Comparison of ENCODE assay signal across 10 mouse cellular contexts in genomic region chr5:139797473-139798167, GRCm38 (mm10). TPM values are rescaled to one million over a fixed set of nuclear protein-coding genes. Genes with fewer than 3 reads are reported as not detected.
DNase-seq lines count a peak whose midpoint lies in the region; ATAC-seq and TF ChIP-seq lines count a peak whose summit lies in the region.
"Had no signal": no experiment of that assay in that cellular context is flagged by ENCODE, and none has a peak within 500 bp of the region (broad histone marks: within the 10 kb centered on the region; RNA-seq: fewer than 3 reads in every experiment).

No protein-coding gene starts in this region.

- intact Hi-C loops in heart, postnatal 14 days (cut with DNase I) = loop anchor here (2.0 kb wide), 1 partner anchor 19 kb away; no protein-coding TSS in a partner anchor

- H3K9me3 ChIP-seq in forebrain, embryonic 16.5 days (ENCODE audit: control insufficient read depth, low read length) = no peaks in the 10 kb centered on the region
- no peaks in the 10 kb centered on the region for H3K9me3 ChIP-seq in liver, postnatal 0 days (ENCODE audit: low read length)

- TF ChIP-seq EP300 in liver, postnatal 0 days (IDR thresholded peaks at IDR 0.05; ENCODE audit: low read depth) = no peak

- peak overlapping the region; percentile 79 for H3K4me2 ChIP-seq in forebrain, embryonic 16.5 days (ENCODE audit: low read length)
- H3K4me2 ChIP-seq in liver, postnatal 0 days (ENCODE audit: low read depth, low read length) = peak overlapping the region; percentile 48

- H3K36me3 ChIP-seq in forebrain, embryonic 16.5 days (ENCODE audit: control insufficient read depth, insufficient read depth) = peaks cover 3% of the 10 kb centered on the region; the same call in 1 of the 2 replicates
- H3K36me3 ChIP-seq in liver, postnatal 0 days (replicated peaks; ENCODE audit: insufficient read depth, low read length) = peaks cover 61% of the 10 kb centered on the region

- H3K4me1 ChIP-seq in forebrain, embryonic 16.5 days (replicated peaks; ENCODE audit: control insufficient read depth, insufficient read depth, low read length) = peaks cover 40% of the 10 kb centered on the region
- H3K4me1 ChIP-seq in liver, postnatal 0 days (ENCODE audit: insufficient read depth) = peaks cover 54% of the 10 kb centered on the region

- peak; percentile 75 for DNase-seq in 3134 (ENCODE audit: extremely low read depth, insufficient read length, low spot score)
- peak; percentile 63 for DNase-seq in cerebellum, adult 11-12 months
- peak; percentile 88 to 94 for DNase-seq in heart, postnatal 14 days
- peak; percentile 83 to 89 for DNase-seq in layer of hippocampus, adult 18-20 months (ENCODE audit: low spot score in 2 of 2)
- DNase-seq in liver, postnatal 0 days = peak; percentile 38
- DNase-seq in ovary, postnatal 10 days (ENCODE audit: low spot score) = peak; percentile 61
- DNase-seq in thymus, adult 18-20 months = no peak

- no peak for TF ChIP-seq CTCF in liver, postnatal 0 days (IDR thresholded peaks at IDR 0.05; ENCODE audit: low read depth)

- H3K9ac ChIP-seq in forebrain, embryonic 16.5 days (replicated peaks; ENCODE audit: low read depth, low read length) = peak overlapping the region; percentile 68
- no peak overlapping the region; the same call in 1 of the 2 replicates for H3K9ac ChIP-seq in liver, postnatal 0 days (replicated peaks)

- peak overlapping the region; percentile 93 for H3K27ac ChIP-seq in forebrain, embryonic 16.5 days (ENCODE audit: low read length)
- H3K27ac ChIP-seq in liver, postnatal 0 days (ENCODE audit: low read depth) = peak overlapping the region; percentile 67; the same call in 1 of the 2 replicates

- peak; percentile 86 for ATAC-seq in forebrain, embryonic 16.5 days
- ATAC-seq in liver, postnatal 0 days = no peak

- no peaks in the 10 kb centered on the region for H3K27me3 ChIP-seq in forebrain, embryonic 16.5 days (replicated peaks; ENCODE audit: control insufficient read depth, insufficient read depth, low read length)
- no peaks in the 10 kb centered on the region for H3K27me3 ChIP-seq in liver, postnatal 0 days (ENCODE audit: insufficient read depth, low read length)
- H3K27me3 ChIP-seq: CH12.LX had no signal

- 15% methylated on average over 11 of the region's 11 CpGs for WGBS in forebrain, embryonic 16.5 days
- WGBS in liver, postnatal 0 days (ENCODE audit: insufficient replicate concordance) = 68% methylated on average over 11 of the region's 11 CpGs

- peak overlapping the region; percentile 42 for H3K4me3 ChIP-seq in forebrain, embryonic 16.5 days (replicated peaks; ENCODE audit: low read length)
- no peak overlapping the region for H3K4me3 ChIP-seq in liver, postnatal 0 days (ENCODE audit: low read depth, low read length)

RNA-seq across cellular contexts. Expression of gene Mafk, which starts 6.3 kb away (rescaled TPM):
- 22.6 and 23.1 TPM in 2 replicates for polyA plus RNA-seq in forebrain, embryonic 16.5 days (2015; fragmentation: Nextera tagmentation; extraction: Ambion mirVana)
- 10 to 100 TPM; 23.4 to 26.9 TPM for total RNA-seq in heart, postnatal 14 days (2021)
- 10 to 100 TPM; 10.3 to 13.0 TPM for total RNA-seq in layer of hippocampus, adult 18-20 months (2021)
- 15.7 and 19.1 TPM in 2 replicates for polyA plus RNA-seq in liver, postnatal 0 days (2015; fragmentation: Nextera tagmentation; extraction: Ambion mirVana)

RNA-seq across cellular contexts. Expression of gene Tmem184a, which starts 22.1 kb away (rescaled TPM):
- 0.11 and 0.29 TPM in 2 replicates for polyA plus RNA-seq in forebrain, embryonic 16.5 days (2015; fragmentation: Nextera tagmentation; extraction: Ambion mirVana)
- total RNA-seq in heart, postnatal 14 days (2021) = under 1 TPM in 1 of 2 experiments, not detected in 1; 0.65 TPM
- under 1 TPM in 1 of 2 experiments, not detected in 1; 0.30 TPM for total RNA-seq in layer of hippocampus, adult 18-20 months (2021)
- 3.0 and 3.2 TPM in 2 replicates for polyA plus RNA-seq in liver, postnatal 0 days (2015; fragmentation: Nextera tagmentation; extraction: Ambion mirVana)
- total RNA-seq: neutrophil, adult 5-6 weeks had no signal

RNA-seq across cellular contexts. Expression of gene Ints1, which starts 22.1 kb away (rescaled TPM):
- 26.7 and 32.3 TPM in 2 replicates for polyA plus RNA-seq in forebrain, embryonic 16.5 days (2015; fragmentation: Nextera tagmentation; extraction: Ambion mirVana)
- 10 to 100 TPM; 41.8 to 43.8 TPM for total RNA-seq in heart, postnatal 14 days (2021)
- total RNA-seq in layer of hippocampus, adult 18-20 months (2021) = 10 to 100 TPM; 79.0 to 89.5 TPM
- 5.6 and 6.4 TPM in 2 replicates for polyA plus RNA-seq in liver, postnatal 0 days (2015; fragmentation: Nextera tagmentation; extraction: Ambion mirVana)

RNA-seq across cellular contexts. Expression of gene Gm26938, which starts 28.6 kb away (rescaled TPM):
- not detected in 2 replicates for polyA plus RNA-seq in forebrain, embryonic 16.5 days (2015; fragmentation: Nextera tagmentation; extraction: Ambion mirVana)
- total RNA-seq in heart, postnatal 14 days (2021) = not detected
- not detected for total RNA-seq in layer of hippocampus, adult 18-20 months (2021)
- polyA plus RNA-seq in liver, postnatal 0 days (2015; fragmentation: Nextera tagmentation; extraction: Ambion mirVana) = not detected in 2 replicates
- total RNA-seq: CH12.LX; neutrophil, adult 5-6 weeks had no signal

RNA-seq across cellular contexts. Expression of gene Psmg3, which starts 29.1 kb away (rescaled TPM):
- 75.0 and 90.0 TPM in 2 replicates for polyA plus RNA-seq in forebrain, embryonic 16.5 days (2015; fragmentation: Nextera tagmentation; extraction: Ambion mirVana)
- 10 to 100 TPM in 1 of 2 experiments, 1 to 10 TPM in 1; 9.9 to 10.8 TPM for total RNA-seq in heart, postnatal 14 days (2021)
- 10 to 100 TPM; 20.7 to 21.8 TPM for total RNA-seq in layer of hippocampus, adult 18-20 months (2021)
- 28.8 and 29.1 TPM in 2 replicates for polyA plus RNA-seq in liver, postnatal 0 days (2015; fragmentation: Nextera tagmentation; extraction: Ambion mirVana)

Comparison
In these comparisons a context has a peak if more than half of its experiments do, and no peak if none do; other contexts are left out.
1. DNase-seq: peak in 3134 (single experiment), cerebellum, adult 11-12 months (single experiment), heart, postnatal 14 days (2 of 2), layer of hippocampus, adult 18-20 months (2 of 2), liver, postnatal 0 days (single experiment) and ovary, postnatal 10 days (single experiment); none in thymus, adult 18-20 months (0 of 2).